Mouse (Mus musculus) ES-E14 (cell line): ENCODE data around the gene Phf21a. TPM values are rescaled to one million over a fixed set of nuclear protein-coding genes. Genes with fewer than 3 reads are reported as not detected.

ENCODE experiments used
- DNase-seq: peaks from one replicate; pipeline ENCODE4 v3.0.0-alpha.2; 2013; ENCODE audit warnings: low read depth, low spot score
- H3K27ac ChIP-seq: 2 replicates; pipeline ENCODE4 v1.5.1; 2012; ENCODE audit warnings: low read depth, mild to moderate bottlenecking, low read length, moderate library complexity, mixed read lengths; ENCODE audit not compliant: poor library complexity, insufficient read depth, severe bottlenecking
- H3K36me3 ChIP-seq: 2 replicates; pipeline ENCODE4 v1.6.1; 2012; ENCODE audit warnings: mild to moderate bottlenecking, low read length, moderate library complexity, mixed read lengths; ENCODE audit not compliant: control insufficient read depth, poor library complexity, insufficient read depth, severe bottlenecking
- H3K4me1 ChIP-seq, 2 experiments: fragments of 150-350 bp in 1 of 2; sonication (generic) in 1 of 2; 2 replicates each; pipeline ENCODE4 v1.6.1; 2012; ENCODE audit warnings: low read length in 2 of 2, mild to moderate bottlenecking in 1 of 2, mixed read lengths in 1 of 2; ENCODE audit not compliant: control insufficient read depth in 2 of 2, insufficient read depth in 2 of 2, poor library complexity in 1 of 2
- H3K4me3 ChIP-seq, 2 experiments: fragments of 150-350 bp in 1 of 2; sonication (generic) in 1 of 2; 2 replicates each; pipeline ENCODE4 v1.5.1; 2012; ENCODE audit warnings: low read length in 2 of 2, low read depth in 1 of 2, mild to moderate bottlenecking in 1 of 2, mixed read lengths in 1 of 2; ENCODE audit not compliant: insufficient read depth in 1 of 2, poor library complexity in 1 of 2, severe bottlenecking in 1 of 2
- H3K9ac ChIP-seq: 2 replicates; pipeline ENCODE4 v1.6.1; 2012; ENCODE audit warnings: low read depth, mild to moderate bottlenecking, low read length, mixed read lengths; ENCODE audit not compliant: poor library complexity, insufficient read depth, severe bottlenecking
- H3K9me3 ChIP-seq: fragments of 150-350 bp; sonication (generic); 2 replicates; pipeline ENCODE4 v1.6.1; 2012; ENCODE audit warnings: low read depth, mild to moderate bottlenecking, low read length; ENCODE audit not compliant: control insufficient read depth, insufficient read depth
- CHD2 ChIP-seq: IDR thresholded peaks from 2 replicates; pipeline ENCODE4 v1.6.1; 2014; ENCODE audit warnings: mild to moderate bottlenecking, low read depth, low read length, inconsistent platforms
- HCFC1 ChIP-seq: IDR thresholded peaks from 2 replicates; pipeline ENCODE4 v1.6.1; 2012; ENCODE audit warnings: low read length, inconsistent platforms, borderline replicate concordance; ENCODE audit not compliant: insufficient read depth
- MAFK ChIP-seq: IDR thresholded peaks from 2 replicates; pipeline ENCODE4 v1.6.1; 2014; ENCODE audit warnings: mild to moderate bottlenecking, low read depth, low read length, inconsistent platforms; ENCODE audit not compliant: insufficient read depth
- ZC3H11A ChIP-seq: IDR thresholded peaks from 2 replicates; pipeline ENCODE4 v1.6.1; 2012; ENCODE audit warnings: low read depth, mild to moderate bottlenecking, inconsistent platforms, low read length, borderline replicate concordance
- ZNF384 ChIP-seq: IDR thresholded peaks from 2 replicates; pipeline ENCODE4 v1.6.1; 2012; ENCODE audit warnings: low read depth, low read length, inconsistent platforms
- in situ Hi-C, 2 experiments: fragments of 600-800 bp; cut with MboI; formaldehyde crosslinking; loops; one replicate each; pipeline ENCODE4 v1.15.1; 2025; ENCODE audit warnings: low sequenced_read_pairs in 2 of 2, inconsistent platforms in 1 of 2; ENCODE audit not compliant: unreplicated experiment in 2 of 2
- total RNA-seq: library from RNA; depleted of rRNA; stranded (reverse); fragments of 300-350 nt; gene quantifications from 2 replicates; pipeline ENCODE4 v1.2.3, GENCODE M21; 2012

Gene Phf21a
- total RNA-seq, 1 experiment = 23.5 TPM

DNA sequence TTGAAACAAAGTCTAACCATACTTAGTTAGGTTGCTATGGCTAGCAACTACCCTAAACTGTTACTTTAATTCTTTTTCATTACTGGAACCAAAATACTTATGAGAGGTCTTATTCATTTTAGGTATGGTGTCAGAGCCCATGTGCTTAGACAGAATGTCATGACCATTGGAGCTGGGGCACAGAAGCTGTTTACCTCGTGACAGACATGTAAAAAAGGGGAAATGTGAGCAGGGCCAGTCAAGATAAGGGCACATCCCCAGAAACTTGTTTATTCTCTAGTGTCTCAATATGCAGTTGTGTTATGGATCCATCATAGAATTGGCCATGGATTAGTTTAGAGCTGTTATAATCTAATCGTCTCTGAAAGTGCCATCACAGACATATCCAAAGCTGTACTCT, 157.6 kb downstream of the Phf21a start:
- in situ Hi-C loops = no loop called here
- no peaks in the 10 kb centered on the region for H3K9me3 ChIP-seq
- DNase-seq = no peak
- H3K4me1 ChIP-seq = no peaks in the 10 kb centered on the region
- no peak overlapping the region for H3K9ac ChIP-seq
- no peak overlapping the region for H3K4me3 ChIP-seq
- H3K36me3 ChIP-seq = no peaks in the 10 kb centered on the region
- H3K27ac ChIP-seq = no peak overlapping the region
- TF ChIP-seq ZC3H11A = no peak
- no peak for TF ChIP-seq CHD2

DNA sequence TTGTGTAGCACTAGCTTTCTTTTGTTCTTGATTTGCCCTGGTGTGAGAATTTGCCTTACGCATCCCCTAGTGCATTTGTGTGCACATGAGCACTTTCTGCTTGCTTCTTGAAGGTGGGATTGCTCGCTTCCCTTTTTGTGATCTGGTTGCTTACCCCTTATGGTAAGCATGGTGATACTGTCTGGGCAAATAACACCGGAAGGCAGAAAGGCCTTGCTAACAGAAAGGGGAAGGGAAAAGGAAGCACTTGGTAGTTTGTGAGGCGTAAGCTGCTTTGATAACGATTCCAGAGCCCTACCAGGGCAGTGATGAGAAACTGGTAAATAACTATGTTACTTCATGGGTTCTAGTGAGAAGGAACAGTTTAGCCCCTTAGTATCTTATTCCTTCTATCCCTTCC, 160.9 kb downstream of the Phf21a start:
- Histone ChIP-seq H3K9me3 (no peaks in the 10 kb centered on the region), H3K4me1 (no peaks in the 10 kb centered on the region; a peak in 1 of 4 replicates), H3K27ac (no peak overlapping the region), H3K36me3 (peaks cover 4% of the 10 kb centered on the region; the same call in 1 of the 2 replicates), H3K9ac (no peak overlapping the region), H3K4me3 (no peak overlapping the region)
- in situ Hi-C loops = no loop called here
- no peak for DNase-seq
- TF ChIP-seq HCFC1 (no peak), CHD2 (no peak), MAFK (no peak), ZC3H11A (no peak), ZNF384 (no peak)

DNA sequence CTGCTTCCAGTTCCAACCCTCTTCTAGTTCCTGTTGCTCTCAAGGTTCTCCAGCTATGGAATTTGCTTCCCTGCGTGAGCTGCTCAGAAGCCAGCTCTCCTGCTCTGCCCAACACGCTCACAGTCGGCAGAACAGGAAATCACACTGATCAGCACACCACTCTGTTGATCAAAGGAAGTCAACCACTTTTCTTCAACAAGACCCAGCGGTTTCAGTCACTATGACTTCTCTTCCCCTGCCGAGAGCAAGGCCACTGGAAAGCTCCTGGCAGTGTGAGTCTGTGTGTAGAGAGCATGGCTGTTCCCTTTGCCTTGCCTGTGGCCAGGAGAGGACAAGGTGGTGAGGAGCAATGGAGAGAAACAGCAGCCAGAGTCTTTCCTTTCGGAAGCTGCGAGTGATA, 163.2 kb downstream of the Phf21a start:
- TF ChIP-seq HCFC1 (no peak), ZC3H11A (no peak)
- Histone ChIP-seq H3K36me3 (peaks cover 4% of the 10 kb centered on the region; the same call in 1 of the 2 replicates), H3K4me1 (no peaks in the 10 kb centered on the region; a peak in 1 of 4 replicates), H3K4me3 (no peak overlapping the region), H3K27ac (no peak overlapping the region), H3K9ac (no peak overlapping the region; the same call in 1 of the 2 replicates), H3K9me3 (no peaks in the 10 kb centered on the region)
- no peak for DNase-seq
- in situ Hi-C loops = no loop called here

DNA sequence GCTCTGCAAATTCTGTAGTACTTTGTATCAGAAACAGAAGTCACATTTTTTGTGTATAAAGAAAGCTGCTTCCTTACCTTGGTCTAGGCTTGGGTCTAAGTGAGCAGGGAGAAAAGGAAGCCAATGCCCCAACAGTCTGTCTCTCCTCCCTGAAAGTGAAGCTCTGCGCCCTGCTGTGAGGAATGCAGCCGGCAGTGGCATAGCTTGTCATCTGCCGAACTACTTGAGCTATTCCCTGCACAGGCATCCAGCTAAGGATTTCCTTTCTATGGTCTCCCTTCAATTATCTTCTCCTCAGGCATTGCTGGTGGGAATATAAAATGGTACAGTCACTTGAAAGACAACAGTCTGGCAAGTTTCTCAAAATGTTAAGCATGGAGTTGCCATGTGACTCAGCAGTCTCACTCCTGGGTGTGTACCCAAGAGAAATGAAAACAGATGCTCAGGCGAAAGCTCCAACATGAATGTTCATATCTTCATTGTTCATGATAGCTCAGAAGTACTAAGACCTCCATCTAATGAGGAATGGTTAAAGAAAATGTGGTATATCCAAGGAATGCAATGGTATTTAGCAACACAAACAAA, 164.5 kb downstream of the Phf21a start:
- no peak overlapping the region for H3K27ac ChIP-seq
- H3K36me3 ChIP-seq = peaks cover 4% of the 10 kb centered on the region; the same call in 1 of the 2 replicates
- no peaks in the 10 kb centered on the region for H3K9me3 ChIP-seq
- no peak overlapping the region for H3K4me3 ChIP-seq
- in situ Hi-C loops = no loop called here
- no peak overlapping the region for H3K9ac ChIP-seq
- DNase-seq = no peak
- no peak for TF ChIP-seq MAFK
- TF ChIP-seq ZNF384 = no peak
- TF ChIP-seq HCFC1 = no peak
- TF ChIP-seq ZC3H11A = no peak
- TF ChIP-seq CHD2 = no peak
- H3K4me1 ChIP-seq = no peaks in the 10 kb centered on the region; a peak in 1 of 4 replicates

DNA sequence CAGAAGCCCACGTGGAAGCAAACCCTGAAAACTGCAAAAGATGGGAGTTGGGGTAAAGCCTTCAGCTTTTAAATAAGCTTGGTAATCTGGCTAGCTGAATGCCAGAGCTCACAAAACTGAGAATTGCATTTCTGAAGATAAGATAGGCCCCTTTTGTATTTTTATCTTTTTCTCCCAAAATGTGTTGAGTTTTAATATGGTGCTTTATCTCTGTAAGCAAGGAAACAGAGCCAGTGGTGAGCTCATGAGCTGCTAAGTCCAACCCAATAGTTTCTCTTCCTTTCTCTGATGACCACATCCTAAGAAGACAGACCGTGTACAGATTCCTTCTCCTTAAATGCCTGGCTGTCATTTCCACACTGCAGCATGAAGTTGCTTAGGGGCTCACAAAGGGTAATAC, 167.0 kb downstream of the Phf21a start:
- no peaks in the 10 kb centered on the region; a peak in 1 of 4 replicates for H3K4me1 ChIP-seq
- no peak overlapping the region for H3K4me3 ChIP-seq
- H3K27ac ChIP-seq = no peak overlapping the region
- H3K36me3 ChIP-seq = peaks cover 4% of the 10 kb centered on the region; the same call in 1 of the 2 replicates
- no peak overlapping the region for H3K9ac ChIP-seq
- H3K9me3 ChIP-seq = no peaks in the 10 kb centered on the region
- TF ChIP-seq ZC3H11A (no peak), MAFK (no peak), ZNF384 (no peak), CHD2 (no peak), HCFC1 (no peak)
- in situ Hi-C loops = no loop called here
- DNase-seq = no peak
